Mouse (Mus musculus): ENCODE results near the gene Nr5a1. TPM values are rescaled to one million over a fixed set of nuclear protein-coding genes. Genes with fewer than 3 reads are reported as not detected.

Nr5a1 gene
- polyA plus RNA-seq, 1 experiment, result not detected

DNA sequence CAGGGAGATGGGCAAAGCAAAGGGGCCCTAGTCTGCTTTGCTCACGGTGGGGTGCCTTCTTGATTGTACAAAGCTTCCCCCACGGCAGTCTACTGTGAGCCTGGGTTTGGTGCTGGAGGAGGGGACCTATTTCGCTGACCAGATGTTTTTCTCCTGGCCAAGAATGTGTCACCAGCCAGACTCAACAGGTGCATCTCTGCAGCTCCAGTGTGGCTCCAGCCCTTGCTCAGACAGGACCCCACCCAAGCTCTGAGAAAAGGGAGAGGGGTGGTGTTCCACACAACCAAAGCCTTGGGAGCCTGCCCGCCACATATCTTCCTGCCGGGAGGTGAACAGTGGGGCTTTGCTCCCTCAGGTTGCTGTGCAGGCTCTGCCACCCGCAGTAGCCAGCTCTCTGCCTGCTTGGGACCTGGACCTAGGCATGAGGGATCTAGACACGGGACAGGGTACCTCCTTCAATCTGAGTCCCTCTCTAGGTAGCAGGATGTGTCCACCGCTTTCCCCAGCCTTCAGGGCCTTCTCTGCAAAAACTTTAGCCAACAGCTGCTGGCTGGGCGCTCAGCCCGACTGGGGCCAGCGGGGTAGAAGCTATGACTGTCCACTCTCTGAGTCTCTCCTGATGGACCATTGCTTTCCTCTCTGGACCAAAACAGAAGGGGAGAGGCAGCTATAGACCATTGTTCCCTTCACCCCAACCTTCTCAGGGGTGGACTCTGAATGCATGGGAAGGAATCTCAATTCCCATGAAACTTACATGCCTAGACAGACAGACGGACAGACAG is 5.2 kb downstream of the Nr5a1 start:
- Histone ChIP-seq H3K36me3 (replicated peaks; ENCODE audit: low read length) (no peaks in the 10 kb centered on the region), H3K4me1 (peaks cover 16% of the 10 kb centered on the region), H3K9me3 (no peaks in the 10 kb centered on the region), H3K4me3 (replicated peaks) (no peak overlapping the region), H3K27me3 (replicated peaks) (peaks cover 98% of the 10 kb centered on the region)
- TF ChIP-seq GATA1 (IDR thresholded peaks at IDR 0.05; ENCODE audit: borderline replicate concordance, low read length) (no peak), FLI1 (IDR thresholded peaks at IDR 0.05; ENCODE audit: low read length) (no peak)

DNA sequence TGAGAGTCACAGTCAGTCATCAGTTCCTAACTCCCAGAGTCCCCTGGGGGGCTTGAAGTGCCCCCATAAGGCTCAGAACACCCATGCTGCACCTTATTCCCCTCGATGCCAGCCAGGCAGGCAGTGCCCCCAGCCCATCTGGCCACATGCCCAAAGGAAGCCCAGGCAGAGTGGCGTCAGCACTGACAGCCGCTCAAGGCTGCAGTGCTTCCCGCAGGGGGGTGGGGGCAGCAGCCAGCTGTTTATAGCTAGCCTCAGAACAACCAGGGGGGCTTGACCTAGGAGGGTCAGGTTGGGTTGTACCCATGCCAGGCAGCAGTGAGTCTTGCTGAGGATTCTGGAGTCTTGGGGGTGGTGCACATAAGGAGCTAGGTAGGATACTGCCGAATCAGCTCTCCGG is 7.7 kb downstream of the Nr5a1 start:
- Histone ChIP-seq H3K4me1 (peaks cover 14% of the 10 kb centered on the region), H3K4me3 (replicated peaks) (no peak overlapping the region), H3K9me3 (no peaks in the 10 kb centered on the region), H3K27me3 (replicated peaks) (peaks cover 96% of the 10 kb centered on the region), H3K36me3 (replicated peaks; ENCODE audit: low read length) (no peaks in the 10 kb centered on the region)
- TF ChIP-seq GATA1 (IDR thresholded peaks at IDR 0.05; ENCODE audit: borderline replicate concordance, low read length), result no peak
- TF ChIP-seq FLI1 (IDR thresholded peaks at IDR 0.05; ENCODE audit: low read length), result no peak

DNA sequence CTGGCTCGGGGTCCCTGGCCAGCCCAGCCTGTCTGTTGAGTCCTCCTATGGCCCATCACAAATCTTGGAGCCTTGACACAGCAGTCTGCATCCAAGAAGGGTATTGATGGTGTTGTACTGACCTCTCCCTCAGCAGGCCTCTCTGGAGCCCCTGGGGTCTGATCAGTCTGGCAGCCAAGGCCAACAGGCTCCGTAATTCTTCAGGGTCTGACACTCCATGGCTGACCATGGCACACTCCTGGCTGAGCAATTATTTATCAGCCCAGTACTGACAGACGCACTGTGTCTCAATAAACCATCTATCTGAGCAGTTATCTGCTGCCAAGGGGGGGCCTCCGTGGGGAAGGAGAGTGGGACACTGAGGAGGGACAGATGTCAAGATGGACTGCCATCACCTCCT is 9.3 kb downstream of the Nr5a1 start:
- Histone ChIP-seq H3K27me3 (replicated peaks) (peaks cover 96% of the 10 kb centered on the region), H3K4me1 (no peaks in the 10 kb centered on the region), H3K36me3 (replicated peaks; ENCODE audit: low read length) (no peaks in the 10 kb centered on the region), H3K9me3 (no peaks in the 10 kb centered on the region), H3K4me3 (replicated peaks) (no peak overlapping the region)
- TF ChIP-seq GATA1 (IDR thresholded peaks at IDR 0.05; ENCODE audit: borderline replicate concordance, low read length), result no peak
- TF ChIP-seq FLI1 (IDR thresholded peaks at IDR 0.05; ENCODE audit: low read length), result no peak

DNA sequence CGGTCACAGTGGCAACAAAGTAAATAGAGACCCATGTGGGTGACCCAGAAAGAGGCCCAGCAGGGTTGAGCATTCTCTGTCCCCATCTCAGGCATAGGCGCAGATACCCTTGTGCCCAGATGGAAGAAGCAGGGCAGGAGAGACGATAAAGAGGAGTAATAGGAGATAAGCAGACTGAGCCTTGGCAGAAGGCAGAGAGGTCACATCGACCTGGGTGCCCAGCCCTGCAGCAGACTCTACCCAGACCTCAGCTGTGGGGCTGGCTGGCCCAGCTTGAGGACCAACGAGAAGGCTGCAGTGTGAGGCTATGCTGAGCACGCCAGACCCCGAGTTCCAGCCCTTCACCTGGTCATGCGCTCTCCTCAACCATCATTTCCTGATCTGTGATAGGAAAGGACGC is 10.0 kb downstream of the Nr5a1 start:
- no peaks in the 10 kb centered on the region for H3K36me3 ChIP-seq (replicated peaks; ENCODE audit: low read length)
- peaks cover 96% of the 10 kb centered on the region for H3K27me3 ChIP-seq (replicated peaks)
- no peak overlapping the region for H3K4me3 ChIP-seq (replicated peaks)
- no peaks in the 10 kb centered on the region for H3K4me1 ChIP-seq
- TF ChIP-seq GATA1 (IDR thresholded peaks at IDR 0.05; ENCODE audit: borderline replicate concordance, low read length) (no peak), FLI1 (IDR thresholded peaks at IDR 0.05; ENCODE audit: low read length) (no peak)
- H3K9me3 ChIP-seq, result no peaks in the 10 kb centered on the region

DNA sequence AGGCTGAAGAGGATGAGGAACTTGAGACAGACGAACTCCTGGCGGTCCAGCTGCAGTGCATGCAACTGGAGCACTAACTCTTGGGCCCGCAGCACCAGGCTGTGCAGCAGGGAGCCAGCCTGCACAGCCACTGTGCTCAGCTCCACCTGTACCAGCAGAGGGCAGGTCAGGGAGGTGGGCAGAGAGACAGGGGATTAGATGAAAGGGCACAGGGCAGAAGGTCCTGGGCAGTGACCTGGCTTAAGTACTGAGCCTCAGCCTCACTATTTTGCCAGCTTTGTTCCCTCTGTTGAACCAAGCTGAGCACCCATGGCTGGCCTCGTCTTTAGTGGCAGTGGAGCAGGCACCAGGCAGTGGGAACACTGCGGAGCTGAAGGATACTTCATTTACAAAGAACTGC is 14.2 kb downstream of the Nr5a1 start:
- H3K27me3 ChIP-seq (replicated peaks), result peaks cover 95% of the 10 kb centered on the region
- no peaks in the 10 kb centered on the region for H3K9me3 ChIP-seq
- TF ChIP-seq FLI1 (IDR thresholded peaks at IDR 0.05; ENCODE audit: low read length) (no peak), GATA1 (IDR thresholded peaks at IDR 0.05; ENCODE audit: borderline replicate concordance, low read length) (no peak)
- no peak overlapping the region for H3K4me3 ChIP-seq (replicated peaks)
- H3K4me1 ChIP-seq, result no peaks in the 10 kb centered on the region
- no peaks in the 10 kb centered on the region for H3K36me3 ChIP-seq (replicated peaks; ENCODE audit: low read length)

DNA sequence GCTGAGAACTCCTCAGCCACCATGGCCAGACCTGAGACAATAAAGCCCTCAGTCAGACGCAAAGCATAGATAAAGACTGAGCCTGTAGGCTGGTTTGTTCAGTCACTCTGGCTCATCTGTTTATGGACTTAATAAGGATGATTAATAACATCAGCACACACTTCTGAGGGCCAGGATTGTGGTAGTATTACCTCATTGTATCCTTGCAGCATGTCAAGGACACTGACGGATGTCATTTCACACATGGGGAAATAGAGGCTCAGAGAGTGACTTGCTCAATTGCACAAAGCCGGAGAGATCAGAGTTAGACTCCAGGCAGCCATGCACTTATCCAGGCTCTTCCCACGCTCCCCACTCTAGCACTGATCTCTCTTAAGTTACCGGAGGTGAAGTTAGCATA is 15.7 kb downstream of the Nr5a1 start:
- H3K4me1 ChIP-seq, result no peaks in the 10 kb centered on the region
- TF ChIP-seq FLI1 (IDR thresholded peaks at IDR 0.05; ENCODE audit: low read length), result no peak
- no peak for TF ChIP-seq GATA1 (IDR thresholded peaks at IDR 0.05; ENCODE audit: borderline replicate concordance, low read length)
- H3K9me3 ChIP-seq, result no peaks in the 10 kb centered on the region
- H3K36me3 ChIP-seq (replicated peaks; ENCODE audit: low read length), result no peaks in the 10 kb centered on the region
- H3K4me3 ChIP-seq (replicated peaks), result no peak overlapping the region
- H3K27me3 ChIP-seq (replicated peaks), result peaks cover 97% of the 10 kb centered on the region

DNA sequence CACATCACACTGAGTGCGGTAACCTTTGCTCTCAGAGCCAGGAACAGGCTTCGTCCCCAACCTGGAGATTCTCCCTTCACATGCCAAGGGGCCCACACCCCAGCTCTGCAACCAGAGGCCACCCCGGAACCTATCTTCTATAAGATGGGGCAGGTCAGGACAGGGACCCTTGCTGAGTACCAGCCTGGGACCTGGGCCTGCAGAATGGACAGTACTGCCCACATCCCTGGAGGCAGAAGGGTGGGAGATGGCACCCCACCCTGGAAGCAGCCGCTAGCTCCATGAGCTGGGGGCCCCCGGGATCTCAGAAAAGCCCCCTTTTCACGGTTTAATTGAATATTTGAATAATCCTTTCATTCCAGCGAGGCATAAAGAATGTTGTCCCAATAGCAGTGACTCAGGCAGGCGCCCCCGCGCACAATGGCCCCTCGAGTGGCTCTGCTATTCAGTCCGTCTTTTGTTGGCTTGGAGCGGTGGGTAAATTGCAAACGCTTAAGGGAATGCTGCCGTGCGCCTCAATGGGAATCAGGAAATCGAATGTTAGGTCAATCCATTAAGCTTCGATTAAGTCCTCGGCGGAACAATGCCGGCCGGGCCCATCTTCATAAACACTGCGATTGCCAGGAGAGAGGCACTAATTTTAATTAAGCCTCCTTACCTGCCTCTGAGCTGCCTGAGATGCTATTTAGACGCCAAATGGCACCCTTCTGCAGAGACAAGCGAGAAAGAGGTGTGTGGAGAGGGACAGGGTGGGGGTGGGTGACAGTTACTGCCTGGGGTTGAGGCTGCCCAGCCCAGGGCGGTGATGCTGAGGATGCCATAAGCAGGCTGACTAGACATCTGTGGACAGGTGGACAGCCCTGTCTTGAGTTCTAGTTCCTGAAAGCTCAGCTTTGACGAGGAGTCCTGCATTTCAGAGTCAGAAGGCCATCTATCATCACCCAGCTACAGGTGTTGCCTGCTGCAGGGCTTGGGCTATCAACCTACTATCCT is 16.9 kb downstream of the Nr5a1 start:
- H3K4me3 ChIP-seq (replicated peaks), result no peak overlapping the region
- no peak for TF ChIP-seq FLI1 (IDR thresholded peaks at IDR 0.05; ENCODE audit: low read length)
- no peak for TF ChIP-seq GATA1 (IDR thresholded peaks at IDR 0.05; ENCODE audit: borderline replicate concordance, low read length)
- peaks cover 98% of the 10 kb centered on the region for H3K27me3 ChIP-seq (replicated peaks)
- H3K9me3 ChIP-seq, result no peaks in the 10 kb centered on the region
- H3K4me1 ChIP-seq, result no peaks in the 10 kb centered on the region
- H3K36me3 ChIP-seq (replicated peaks; ENCODE audit: low read length), result no peaks in the 10 kb centered on the region

DNA sequence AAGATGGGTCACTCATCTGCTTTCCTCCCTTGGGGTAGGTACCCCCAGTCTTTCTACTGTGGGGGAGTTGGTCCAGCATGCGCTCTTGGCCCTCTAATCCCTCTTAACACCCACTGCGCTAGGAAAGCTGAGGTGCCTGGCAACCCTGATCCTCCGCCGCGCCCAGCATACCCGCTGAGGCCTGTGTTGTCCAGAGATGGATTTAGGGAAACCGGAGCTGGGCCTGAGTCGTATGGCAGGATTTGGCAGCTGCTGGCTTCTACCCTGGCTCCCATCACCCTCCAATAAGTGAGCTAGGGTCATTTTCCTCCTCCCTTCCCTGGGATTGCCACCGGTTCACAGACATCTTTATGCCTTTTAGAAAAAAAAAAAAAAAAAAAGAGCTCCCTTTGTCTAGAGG is 18.6 kb downstream of the Nr5a1 start:
- Histone ChIP-seq H3K27me3 (replicated peaks) (peaks cover 98% of the 10 kb centered on the region), H3K4me1 (no peaks in the 10 kb centered on the region), H3K9me3 (no peaks in the 10 kb centered on the region), H3K4me3 (replicated peaks) (no peak overlapping the region), H3K36me3 (replicated peaks; ENCODE audit: low read length) (no peaks in the 10 kb centered on the region)
- no peak for TF ChIP-seq GATA1 (IDR thresholded peaks at IDR 0.05; ENCODE audit: borderline replicate concordance, low read length)

DNA sequence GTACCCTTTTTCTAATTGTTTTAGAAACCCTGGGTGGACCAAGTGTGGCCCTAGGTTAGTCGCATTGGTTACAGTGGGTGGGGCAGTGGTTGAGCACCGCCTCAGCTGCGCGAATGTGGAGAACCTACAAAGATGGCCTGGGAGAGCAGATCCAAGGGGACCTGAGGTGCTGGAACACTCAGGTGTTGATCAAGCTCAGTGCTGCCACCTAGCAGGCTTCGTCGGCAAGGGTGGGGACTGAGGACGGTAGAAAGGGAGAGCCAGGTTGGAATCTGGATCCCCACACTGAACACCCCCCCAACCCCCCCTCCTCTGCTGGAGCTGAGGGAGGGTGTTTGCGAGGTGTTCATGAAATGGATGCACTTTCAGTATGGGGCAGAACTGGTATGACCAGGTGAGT is 22.8 kb downstream of the Nr5a1 start:
- TF ChIP-seq GATA1 (IDR thresholded peaks at IDR 0.05; ENCODE audit: borderline replicate concordance, low read length) (no peak), FLI1 (IDR thresholded peaks at IDR 0.05; ENCODE audit: low read length) (no peak)
- Histone ChIP-seq H3K4me3 (replicated peaks) (no peak overlapping the region), H3K4me1 (peaks cover 15% of the 10 kb centered on the region), H3K9me3 (no peaks in the 10 kb centered on the region), H3K36me3 (replicated peaks; ENCODE audit: low read length) (no peaks in the 10 kb centered on the region), H3K27me3 (replicated peaks) (peaks cover 99% of the 10 kb centered on the region)

DNA sequence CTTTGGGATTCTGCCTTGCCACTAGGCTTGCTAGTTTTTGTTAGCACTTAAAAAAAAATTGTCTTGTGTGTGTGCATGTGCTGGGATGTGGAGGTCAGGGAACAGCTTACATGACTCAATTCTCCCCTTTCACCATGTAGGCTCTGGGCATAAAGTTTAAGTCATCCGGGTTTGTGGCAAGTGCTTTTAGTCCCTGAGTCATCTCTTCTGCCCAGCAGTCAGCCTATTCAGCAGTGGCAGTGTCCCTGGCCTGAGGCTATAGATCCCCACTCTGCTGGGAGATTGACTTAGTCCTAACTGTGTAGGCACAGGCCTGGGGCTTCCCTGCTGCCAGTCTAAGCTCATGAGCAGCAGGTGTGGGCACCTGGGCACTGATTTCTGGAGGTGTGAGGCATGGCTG is 24.5 kb downstream of the Nr5a1 start:
- Histone ChIP-seq H3K4me3 (replicated peaks) (no peak overlapping the region), H3K27me3 (replicated peaks) (peaks cover 100% of the 10 kb centered on the region), H3K36me3 (replicated peaks; ENCODE audit: low read length) (no peaks in the 10 kb centered on the region), H3K9me3 (no peaks in the 10 kb centered on the region), H3K4me1 (peaks cover 15% of the 10 kb centered on the region)
- no peak for TF ChIP-seq GATA1 (IDR thresholded peaks at IDR 0.05; ENCODE audit: borderline replicate concordance, low read length)
- TF ChIP-seq FLI1 (IDR thresholded peaks at IDR 0.05; ENCODE audit: low read length), result no peak
